Mouse (Mus musculus) lung, postnatal 0 days (tissue): Measurements from ENCODE around the gene Hs6st3. TPM values are rescaled to one million over a fixed set of nuclear protein-coding genes. Genes with fewer than 3 reads are reported as not detected.

Source experiments
- ATAC-seq: fragments of 200-750 bp; cut with Nextera tagmentation; 2 replicates; pipeline ENCODE4 v1.8.0; 2017; ENCODE audit warnings: moderate library complexity
- DNase-seq: peaks from one replicate; pipeline ENCODE4 v3.0.0-alpha.2; 2016; ENCODE audit warnings: low spot score
- H3K27ac ChIP-seq: fragments of 300-500 bp; sonication (generic); 2 replicates; pipeline ENCODE4 v1.5.1; 2014; ENCODE audit warnings: antibody characterized with exemption, mild to moderate bottlenecking, low read length, mixed read lengths
- H3K27me3 ChIP-seq: fragments of 300-500 bp; sonication (generic); replicated peaks from 2 replicates; pipeline ENCODE4 v1.6.1; 2014; ENCODE audit warnings: low read length, mixed read lengths; ENCODE audit not compliant: insufficient read depth
- H3K36me3 ChIP-seq: fragments of 300-500 bp; sonication (generic); 2 replicates; pipeline ENCODE4 v1.6.1; 2014; ENCODE audit warnings: low read length, mixed read lengths; ENCODE audit not compliant: insufficient read depth
- H3K4me1 ChIP-seq: fragments of 300-500 bp; sonication (generic); 2 replicates; pipeline ENCODE4 v1.6.1; 2014; ENCODE audit warnings: antibody characterized with exemption, low read depth, low read length, mixed read lengths; ENCODE audit not compliant: insufficient read depth
- H3K4me2 ChIP-seq: fragments of 300-500 bp; sonication (generic); replicated peaks from 2 replicates; pipeline ENCODE4 v1.6.1; 2014; ENCODE audit warnings: low read depth, mild to moderate bottlenecking, low read length, moderate library complexity, mixed read lengths
- H3K4me3 ChIP-seq: fragments of 300-500 bp; sonication (generic); 2 replicates; pipeline ENCODE4 v1.5.1; 2014; ENCODE audit warnings: low read depth, low read length
- H3K9ac ChIP-seq: fragments of 300-500 bp; sonication (generic); replicated peaks from 2 replicates; pipeline ENCODE4 v1.6.1; 2014; ENCODE audit warnings: low read depth, mild to moderate bottlenecking
- H3K9me3 ChIP-seq: fragments of 300-500 bp; sonication (generic); 2 replicates; pipeline ENCODE4 v1.6.1; 2016; ENCODE audit warnings: low read length, mixed read lengths
- CTCF ChIP-seq: IDR thresholded peaks from 2 replicates; pipeline ENCODE4 v1.5.1; 2016; ENCODE audit warnings: antibody characterized with exemption, mild to moderate bottlenecking
- EP300 ChIP-seq: IDR thresholded peaks from 2 replicates; pipeline ENCODE4 v1.6.1; 2016; ENCODE audit warnings: antibody characterized with exemption, mild to moderate bottlenecking, control low read depth
- WGBS: fragments of 180-500 bp; shearing (Covaris S2); extraction: QIAGEN DNeasy Blood & Tissue Kit; methylation state at CpG from one replicate; pipeline ENCODE4 v1.1.7; 2014; 5-methylcytosine and 5-hydroxymethylcytosine counted together
- polyA plus RNA-seq: library from polyadenylated mRNA; unstranded; fragments of >200 nt; fragmentation: Nextera tagmentation; extraction: Ambion mirVana; gene quantifications from 2 replicates; pipeline ENCODE4 v1.2.1, GENCODE M21; 2015

The Hs6st3 gene
- polyA plus RNA-seq, 1 experiment from 2014 or later: 0.66 TPM

DNA sequence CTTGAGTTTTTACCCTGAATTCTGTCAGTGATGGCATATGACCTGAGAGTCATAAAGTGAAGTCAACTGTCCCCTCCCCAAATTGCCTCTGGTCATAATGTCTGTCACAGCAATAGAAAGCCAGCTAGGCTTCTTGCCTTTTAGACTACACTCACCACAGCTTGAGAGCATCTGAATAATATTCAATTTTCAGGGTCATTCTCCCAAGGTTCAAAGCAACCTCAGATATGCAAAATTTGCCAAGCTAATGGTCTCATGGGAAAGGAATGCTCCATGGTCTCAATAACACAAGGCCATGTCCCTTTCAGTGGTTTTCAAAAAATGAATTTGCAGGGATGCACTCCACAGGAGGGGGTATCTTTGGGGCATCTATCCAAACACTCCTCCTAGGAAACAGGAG lies 764.3 kb downstream of the Hs6st3 start:
- Histone ChIP-seq H3K4me1 (no peaks in the 10 kb centered on the region), H3K27ac (no peak overlapping the region), H3K9me3 (no peaks in the 10 kb centered on the region), H3K27me3 (no peaks in the 10 kb centered on the region), H3K4me2 (no peak overlapping the region), H3K4me3 (no peak overlapping the region), H3K36me3 (no peaks in the 10 kb centered on the region), H3K9ac (no peak overlapping the region)
- ATAC-seq (no peak), DNase-seq (no peak)
- TF ChIP-seq CTCF (no peak), EP300 (no peak)

DNA sequence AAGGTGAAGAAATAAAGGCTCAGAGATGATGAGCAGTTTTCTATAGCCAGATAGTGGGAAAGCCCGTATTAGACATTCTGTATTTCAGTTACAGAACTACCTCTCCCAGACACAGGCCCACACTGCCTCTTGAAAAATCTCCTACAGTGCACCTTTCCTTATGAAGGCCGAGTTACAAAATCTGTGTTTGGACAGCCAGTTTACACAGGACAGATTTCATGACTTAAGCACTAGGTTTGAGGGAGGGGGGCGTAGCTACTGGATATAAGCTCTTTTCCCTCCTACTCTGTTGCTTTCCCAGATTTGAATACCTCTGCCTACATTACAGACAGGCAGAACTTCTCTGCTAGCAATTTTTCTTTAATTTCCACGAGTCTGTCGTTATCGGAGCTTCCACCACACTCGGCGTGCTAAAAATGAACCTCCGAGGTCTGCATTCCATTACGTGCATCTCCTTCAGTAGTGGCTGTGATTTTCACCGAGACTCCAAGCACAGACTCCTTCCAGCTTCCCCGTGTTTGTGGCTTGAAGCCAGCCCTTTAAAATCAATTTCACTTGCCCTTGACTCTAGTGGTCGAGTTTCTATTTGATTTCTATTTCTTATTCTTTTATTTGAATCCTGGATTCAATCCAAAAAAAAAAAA lies 770.0 kb downstream of the Hs6st3 start:
- WGBS: 34% methylated on average over 13 of the region's 13 CpGs

DNA sequence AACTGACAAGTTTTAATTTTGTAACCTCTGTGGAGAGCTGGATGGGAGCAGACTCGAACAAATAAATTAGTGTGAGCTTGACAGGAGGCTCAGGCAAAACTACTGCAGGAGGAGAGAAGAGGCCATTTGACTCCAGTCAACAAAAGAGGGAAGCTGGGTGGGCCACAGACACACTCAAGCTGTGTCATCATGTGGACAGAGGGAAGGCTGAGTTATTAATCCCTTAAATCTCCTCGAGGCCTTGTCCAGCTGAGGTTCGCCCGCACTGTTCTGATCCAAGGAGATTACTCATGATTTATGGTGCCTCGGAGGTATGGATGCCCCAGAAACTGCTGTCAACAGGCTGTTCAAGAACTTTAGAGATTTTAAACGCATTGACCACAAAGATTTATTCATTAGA lies 776.4 kb downstream of the Hs6st3 start:
- Histone ChIP-seq H3K36me3 (no peaks in the 10 kb centered on the region), H3K9me3 (no peaks in the 10 kb centered on the region), H3K4me1 (no peaks in the 10 kb centered on the region), H3K27ac (no peak overlapping the region), H3K27me3 (no peaks in the 10 kb centered on the region), H3K9ac (no peak overlapping the region), H3K4me3 (no peak overlapping the region), H3K4me2 (no peak overlapping the region)
- 64% methylated on average over 6 of the region's 6 CpGs for WGBS
- ATAC-seq (no peak), DNase-seq (no peak)
- no peak for TF ChIP-seq CTCF
- no peak for TF ChIP-seq EP300

More for the DNA sequence above, 770.0 kb downstream of the Hs6st3 start:
- no peaks in the 10 kb centered on the region for H3K9me3 ChIP-seq
- no peaks in the 10 kb centered on the region for H3K27me3 ChIP-seq
- TF ChIP-seq EP300 (no peak), CTCF (no peak)
- H3K4me2 ChIP-seq: peak overlapping the region; percentile 41
- ATAC-seq (peak; percentile 73), DNase-seq (peak; percentile 54)
- no peak overlapping the region for H3K27ac ChIP-seq
- no peaks in the 10 kb centered on the region for H3K4me1 ChIP-seq
- no peak overlapping the region for H3K4me3 ChIP-seq
- no peak overlapping the region for H3K9ac ChIP-seq
- no peaks in the 10 kb centered on the region for H3K36me3 ChIP-seq

DNA sequence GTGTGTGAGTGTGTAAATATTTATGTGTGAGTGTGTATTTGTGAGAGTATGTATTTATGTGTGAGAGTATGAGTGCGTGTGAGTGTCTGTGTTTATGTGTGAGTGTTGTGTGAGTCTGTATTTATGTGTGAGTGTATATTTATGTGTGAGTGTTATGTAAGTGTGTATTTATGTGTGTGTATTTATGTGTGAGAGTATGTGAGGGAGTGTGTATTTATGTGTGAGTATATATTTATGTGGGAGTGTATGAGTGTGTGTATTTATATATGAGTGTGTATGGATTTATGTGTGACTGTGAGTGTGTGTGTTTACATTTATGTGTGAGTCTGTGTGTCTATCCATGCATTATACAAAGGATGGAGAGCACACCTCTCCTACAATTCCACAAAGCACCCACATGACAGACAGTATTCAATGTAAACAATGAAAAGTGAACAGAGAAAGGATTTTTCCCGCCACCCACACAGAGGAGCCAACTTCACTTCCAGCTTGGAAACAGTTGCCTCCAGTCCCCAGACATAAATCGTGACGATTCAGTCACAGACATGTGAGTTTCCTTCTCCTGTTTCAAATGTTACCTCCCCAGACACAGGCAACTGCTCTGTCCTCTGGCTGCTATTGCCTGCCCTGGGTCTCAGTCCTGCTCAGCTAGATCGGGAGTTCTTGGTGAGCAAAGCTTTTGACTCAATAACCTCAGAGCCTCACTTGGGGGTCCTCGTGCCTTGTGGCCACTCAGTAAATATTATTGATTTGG lies 780.3 kb downstream of the Hs6st3 start:
- 49% methylated on average over 6 of the region's 6 CpGs for whole genome bisulfite sequencing
- peak; percentile 30; the same call in 1 of the 2 replicates for ATAC-seq
- Histone ChIP-seq H3K27ac (no peak overlapping the region), H3K36me3 (no peaks in the 10 kb centered on the region), H3K4me1 (no peaks in the 10 kb centered on the region), H3K4me3 (no peak overlapping the region), H3K4me2 (no peak overlapping the region), H3K9me3 (no peaks in the 10 kb centered on the region), H3K27me3 (no peaks in the 10 kb centered on the region), H3K9ac (no peak overlapping the region)
- TF ChIP-seq EP300: no peak
- TF ChIP-seq CTCF: no peak
- DNase-seq: no peak

DNA sequence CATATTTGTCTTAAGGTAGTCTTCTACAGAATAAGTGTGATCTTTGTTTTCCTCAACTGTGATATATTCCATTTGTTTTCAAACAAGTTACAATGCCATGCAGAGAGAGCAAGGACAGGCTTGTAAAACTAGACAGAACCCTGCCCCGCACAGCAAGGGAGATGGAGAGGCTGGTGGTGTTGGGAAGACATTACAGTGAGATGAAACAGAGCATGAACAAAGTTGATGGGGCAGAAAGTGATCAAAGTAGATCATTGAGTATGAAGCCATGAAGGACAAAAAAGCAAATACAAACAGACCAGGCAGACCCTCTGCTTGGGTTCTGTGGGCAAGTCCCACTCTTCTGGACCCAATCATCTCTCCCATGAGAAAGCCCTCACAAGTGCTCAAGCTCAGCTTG lies 781.0 kb downstream of the Hs6st3 start:
- DNase-seq: no peak
- TF ChIP-seq CTCF (no peak), EP300 (no peak)
- 90% methylated on average over 1 of the region's 1 CpGs for WGBS
- H3K4me3 ChIP-seq: no peak overlapping the region
- no peaks in the 10 kb centered on the region for H3K4me1 ChIP-seq
- H3K36me3 ChIP-seq: no peaks in the 10 kb centered on the region
- no peak overlapping the region for H3K4me2 ChIP-seq
- H3K27ac ChIP-seq: no peak overlapping the region
- H3K9ac ChIP-seq: no peak overlapping the region
- no peak for ATAC-seq
- no peaks in the 10 kb centered on the region for H3K27me3 ChIP-seq
- no peaks in the 10 kb centered on the region for H3K9me3 ChIP-seq

Other genes with a start within 250 kb of the Hs6st3 start
- 4.0 and 5.0 TPM in 2 replicates for gene Dzip1, start 212.9 kb upstream of the Hs6st3 start, polyA plus RNA-seq
- 54.1 and 58.3 TPM in 2 replicates for gene Dnajc3, start 200.4 kb upstream of the Hs6st3 start, polyA plus RNA-seq
- 4.8 and 5.9 TPM in 2 replicates for gene Uggt2, start 38.9 kb upstream of the Hs6st3 start, polyA plus RNA-seq